Mouse (Mus musculus): Measurements from ENCODE around the gene Olfr1307.

Olfr1307 gene

DNA sequence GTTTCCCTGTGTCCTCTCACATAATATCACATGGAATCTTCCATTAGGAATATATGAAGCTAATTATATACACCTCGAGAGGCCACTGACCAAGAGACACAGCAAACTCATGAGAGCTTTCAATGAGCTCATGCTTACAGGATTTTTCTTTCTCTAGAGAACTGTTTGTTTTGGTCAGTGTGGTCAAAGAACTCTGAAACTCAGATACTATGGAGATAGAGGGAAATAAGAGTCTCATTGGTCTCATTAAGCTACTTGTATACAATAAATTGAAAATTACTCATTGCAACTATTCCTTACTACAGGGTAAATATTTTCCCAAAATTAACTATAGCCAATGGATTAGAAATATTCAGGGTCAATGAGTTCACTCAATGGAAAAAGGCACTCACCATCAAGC lies at the start of gene Olfr1307:
Gene Olfr1307 (minus strand): TSS at position 101 of the 400 bp plus-strand sequence.
- DNase-seq = no peak

DNA sequence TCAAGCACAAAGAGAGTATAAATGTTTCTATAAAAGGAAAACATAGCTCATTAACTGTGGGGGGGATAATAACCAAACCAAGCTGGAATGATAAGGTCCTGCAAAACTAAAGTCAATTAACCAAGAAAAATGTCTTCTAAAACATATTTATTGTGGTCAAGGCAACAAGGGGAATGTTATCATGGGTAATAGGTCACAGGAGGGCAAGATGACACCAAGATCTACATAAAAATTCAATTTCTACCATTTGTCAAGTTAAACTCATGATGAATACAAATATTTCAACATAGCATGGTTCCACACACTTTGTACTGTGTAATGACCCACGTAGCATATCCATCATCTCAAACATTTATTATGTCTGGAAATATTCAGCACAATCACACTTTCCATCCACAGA lies 40.9 kb upstream of the Olfr1307 start, which contains the start of gene Olfr1309:
Gene Olfr1309 (minus strand): TSS at position 101 of the 400 bp plus-strand sequence.
- DNase-seq = no peak

DNA sequence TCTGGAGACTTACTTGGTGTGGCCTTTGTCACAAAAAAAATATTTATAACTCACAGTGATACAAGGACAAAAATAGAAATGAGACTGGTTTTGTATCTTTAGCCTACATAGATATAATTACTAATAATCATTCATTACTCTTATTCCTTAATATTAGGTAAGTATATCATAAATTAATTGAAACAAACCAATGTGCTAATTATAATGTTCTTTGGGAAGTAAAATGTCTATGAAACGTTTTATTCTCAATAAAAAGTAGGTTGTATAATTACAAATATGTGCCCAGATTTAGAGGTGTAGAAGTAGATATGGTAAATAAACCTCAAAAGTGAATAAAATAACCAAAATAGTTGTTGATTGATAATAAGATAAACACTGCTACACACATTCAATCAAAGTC lies 15.6 kb upstream of the Olfr1307 start, which contains the start of gene Olfr1308:
Gene Olfr1308 (minus strand): TSS at position 101 of the 400 bp plus-strand sequence.
- no peak for DNase-seq

DNA sequence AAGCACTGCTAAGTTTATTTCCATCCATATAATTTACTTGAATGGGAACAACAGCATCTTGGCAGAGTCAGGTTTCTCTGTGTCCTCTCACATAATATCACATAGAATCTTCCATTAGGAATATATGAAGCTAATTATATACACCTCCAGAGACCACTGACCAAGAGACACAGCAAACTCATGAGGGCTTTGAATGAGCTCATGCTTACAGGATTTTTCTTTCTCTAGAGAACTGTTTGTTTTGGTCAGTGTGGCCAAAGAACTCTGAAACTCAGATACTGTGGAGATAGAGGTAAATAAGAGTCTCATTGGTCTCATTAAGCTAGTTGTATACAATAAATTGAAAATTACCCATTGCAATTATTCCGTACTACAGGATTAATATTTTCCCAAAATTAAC lies 33.1 kb downstream of the Olfr1307 start, which contains the start of gene Olfr1306:
Gene Olfr1306 (minus strand): TSS at position 101 of the 400 bp plus-strand sequence.
- DNase-seq = no peak
